Mouse (Mus musculus) CH12.LX (cell line): ENCODE measurements around the gene Gm20388.

Experiments used
- CTCF ChIP-seq, 2 experiments: IDR thresholded peaks in 1 of 2; conservative IDR thresholded peaks in 1 of 2; 2 replicates each; pipeline ENCODE4 v1.5.1; 2011 to 2012; ENCODE audit warnings: low read depth in 2 of 2, low read length in 2 of 2, improper control_type of control experiment in 1 of 2, inconsistent platforms in 1 of 2, mild to moderate bottlenecking in 1 of 2, moderate library complexity in 1 of 2
- ELF1 ChIP-seq: IDR thresholded peaks from 2 replicates; pipeline ENCODE4 v1.6.1; 2014; ENCODE audit warnings: low read depth, mild to moderate bottlenecking, inconsistent platforms, low read length, improper control_type of control experiment
- JUND ChIP-seq: conservative IDR thresholded peaks from 2 replicates; pipeline ENCODE4 v1.6.1; 2011; ENCODE audit warnings: low read depth, low read length, improper control_type of control experiment
- POLR2A ChIP-seq: IDR thresholded peaks from 2 replicates; pipeline ENCODE4 v1.6.1; 2011; ENCODE audit warnings: low read depth, mild to moderate bottlenecking, improper control_type of control experiment, low read length

DNA sequence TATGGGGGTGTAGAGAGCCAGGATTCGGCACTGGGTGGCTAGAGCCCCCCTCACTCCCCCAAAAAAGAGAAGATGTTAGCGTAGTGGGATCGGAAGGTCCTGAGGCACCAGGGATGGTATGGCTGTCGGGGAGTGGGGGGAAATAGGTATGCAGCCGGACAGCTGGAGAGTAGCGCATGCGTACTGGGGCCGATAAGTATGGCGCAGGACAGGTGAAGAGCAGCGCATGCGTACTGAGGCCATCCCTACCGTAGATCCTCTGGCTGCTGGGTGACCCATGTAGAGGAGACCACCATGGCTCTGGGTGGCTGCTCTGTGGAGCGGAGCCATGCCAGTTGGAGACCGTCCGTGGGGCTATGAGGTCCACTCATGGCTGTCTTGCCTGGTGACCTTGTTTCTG is 585.8 kb downstream of the Gm20388 start:
- TF ChIP-seq CTCF (conservative IDR thresholded peaks at IDR 0.05 in 1 of 2, IDR thresholded peaks at IDR 0.05 in 1 of 2; ENCODE audit: low read depth in 2 of 2, low read length in 2 of 2), result no peak
- TF ChIP-seq POLR2A, result no peak
- no peak for TF ChIP-seq ELF1
- no peak for TF ChIP-seq JUND
